Mouse (Mus musculus): ENCODE measurements at regions not wholly inside any gene's neighbourhood (a gene's known extent, or its start where the extent isn't known, plus 50 kb on each side); places are given as distances from the start of the nearest gene placed in this dataset.

DNA sequence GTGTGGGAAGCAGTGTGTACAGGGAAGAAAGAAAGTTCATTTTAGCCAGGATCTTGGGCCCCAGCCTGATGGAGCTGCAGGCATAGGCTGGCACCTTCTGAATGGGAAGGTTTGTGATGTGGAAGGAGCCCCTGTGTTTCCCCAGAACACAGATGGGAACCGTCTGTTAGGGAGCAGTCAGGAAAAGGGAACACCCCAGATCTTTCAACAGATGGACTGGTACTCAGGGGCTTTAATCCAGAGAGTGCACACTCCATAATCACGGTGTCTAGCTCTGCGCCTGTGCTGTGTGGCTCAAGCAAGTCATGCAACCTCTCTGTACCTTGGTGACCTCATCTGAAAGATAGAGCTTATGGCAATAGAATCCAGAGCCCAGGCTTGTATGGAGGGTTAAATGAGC is 109.6 kb downstream of the Efnb1 start:
- WGBS: 72% methylated on average over 3 of the region's 3 CpGs
- ATAC-seq: peak; percentile 36; the same call in 1 of the 2 replicates
- no peaks in the 10 kb centered on the region for H3K36me3 ChIP-seq (ENCODE audit: insufficient read depth)
- no peaks in the 10 kb centered on the region for H3K4me1 ChIP-seq (ENCODE audit: insufficient read depth)
- no peak overlapping the region for H3K9ac ChIP-seq
- no peak overlapping the region for H3K4me3 ChIP-seq (ENCODE audit: low read depth, low read length)
- no peak overlapping the region for H3K4me2 ChIP-seq (ENCODE audit: low read depth)
- TF ChIP-seq CTCF (IDR thresholded peaks at IDR 0.05; ENCODE audit: low read depth): no peak
- H3K27ac ChIP-seq (ENCODE audit: low read depth, low read length): no peak overlapping the region
- no peaks in the 10 kb centered on the region for H3K9me3 ChIP-seq (ENCODE audit: low read length)
- no peak for DNase-seq
- H3K27me3 ChIP-seq (ENCODE audit: insufficient read depth, low read length): no peaks in the 10 kb centered on the region

DNA sequence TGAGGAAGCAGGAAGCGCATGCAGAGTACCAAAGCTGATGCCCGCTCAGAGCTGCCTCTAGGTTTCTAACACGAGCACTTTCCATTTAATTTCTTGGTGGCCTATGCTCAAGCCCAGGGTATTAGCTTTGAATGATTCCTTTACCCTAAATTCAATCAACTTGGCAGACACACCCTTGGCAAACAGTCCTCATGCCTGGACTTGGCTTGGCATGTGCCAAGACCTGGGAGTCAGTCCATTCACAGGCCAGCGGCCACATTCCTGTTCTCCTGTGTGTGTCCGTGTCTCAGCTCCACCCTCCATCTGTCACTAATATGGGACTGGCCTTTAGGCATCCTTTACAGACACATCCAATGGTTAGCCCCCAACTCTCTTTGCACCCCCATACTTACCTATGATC is 107.3 kb downstream of the Efnb1 start:
- H3K4me1 ChIP-seq (ENCODE audit: insufficient read depth): no peaks in the 10 kb centered on the region
- H3K4me3 ChIP-seq (ENCODE audit: low read depth, low read length): no peak overlapping the region
- no peak overlapping the region for H3K27ac ChIP-seq (ENCODE audit: low read depth, low read length)
- no peaks in the 10 kb centered on the region for H3K36me3 ChIP-seq (ENCODE audit: insufficient read depth)
- no peak for TF ChIP-seq CTCF (IDR thresholded peaks at IDR 0.05; ENCODE audit: low read depth)
- no peak overlapping the region for H3K4me2 ChIP-seq (ENCODE audit: low read depth)
- no peaks in the 10 kb centered on the region for H3K9me3 ChIP-seq (ENCODE audit: low read length)
- 83% methylated on average over 5 of the region's 5 CpGs for WGBS
- DNase-seq (no peak), ATAC-seq (no peak)
- no peak overlapping the region for H3K9ac ChIP-seq
- no peaks in the 10 kb centered on the region for H3K27me3 ChIP-seq (ENCODE audit: insufficient read depth, low read length)

DNA sequence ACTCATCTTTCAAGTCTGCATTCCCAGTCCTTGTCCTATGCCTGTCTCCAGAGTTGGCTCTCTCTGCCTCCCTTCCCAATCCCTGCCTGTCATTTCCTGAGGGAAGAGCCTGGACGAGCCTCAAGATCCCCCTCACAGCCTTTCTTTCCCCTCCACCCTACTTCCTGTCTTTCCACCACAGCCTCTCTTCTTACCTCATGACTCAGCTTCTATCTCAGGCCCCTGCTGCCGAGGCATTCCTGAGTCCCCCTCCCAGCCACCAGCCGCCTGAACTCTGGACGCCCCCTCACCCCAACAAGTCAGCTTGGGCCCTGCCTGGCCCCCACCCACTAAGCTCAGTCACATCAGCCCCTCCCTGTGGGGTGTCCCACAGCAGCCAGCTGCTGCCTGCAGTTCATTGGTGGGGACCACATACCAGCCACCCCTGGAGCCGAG is 105.8 kb downstream of the Efnb1 start:
- H3K27me3 ChIP-seq (ENCODE audit: insufficient read depth, low read length): no peaks in the 10 kb centered on the region
- ATAC-seq: no peak
- no peaks in the 10 kb centered on the region for H3K4me1 ChIP-seq (ENCODE audit: insufficient read depth)
- H3K4me3 ChIP-seq (ENCODE audit: low read depth, low read length): no peak overlapping the region
- 73% methylated on average over 5 of the region's 5 CpGs for WGBS
- no peak for TF ChIP-seq CTCF (IDR thresholded peaks at IDR 0.05; ENCODE audit: low read depth)
- H3K27ac ChIP-seq (ENCODE audit: low read depth, low read length): no peak overlapping the region
- H3K9me3 ChIP-seq (ENCODE audit: low read length): no peaks in the 10 kb centered on the region
- no peak overlapping the region for H3K9ac ChIP-seq
- no peak overlapping the region for H3K4me2 ChIP-seq (ENCODE audit: low read depth)
- DNase-seq: no peak
- no peaks in the 10 kb centered on the region for H3K36me3 ChIP-seq (ENCODE audit: insufficient read depth)

DNA sequence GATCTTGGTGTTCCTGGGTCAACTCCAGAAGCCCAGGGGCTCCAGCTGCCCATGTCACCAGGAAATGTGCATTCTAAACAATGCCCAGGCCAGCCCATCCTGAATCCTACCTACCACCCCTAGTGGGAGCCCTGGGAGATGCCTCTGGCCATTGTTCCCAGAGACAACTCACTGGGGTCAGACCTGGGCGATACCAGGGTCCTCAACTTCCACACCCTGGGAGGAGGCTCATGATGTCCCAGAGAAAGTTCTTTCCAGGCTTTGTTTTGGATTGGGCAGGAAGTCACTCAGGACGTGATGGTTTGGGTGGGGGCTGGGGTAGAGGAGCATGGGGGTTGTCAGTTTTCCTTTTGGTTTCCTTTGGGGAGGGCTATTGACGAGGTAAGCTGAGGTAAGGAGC is 97.1 kb downstream of the Efnb1 start:
- 71% methylated on average over 3 of the region's 3 CpGs for WGBS
- ATAC-seq (no peak), DNase-seq (no peak)
- no peaks in the 10 kb centered on the region for H3K9me3 ChIP-seq (ENCODE audit: low read length)
- H3K4me3 ChIP-seq (ENCODE audit: low read depth, low read length): no peak overlapping the region
- no peaks in the 10 kb centered on the region for H3K4me1 ChIP-seq (ENCODE audit: insufficient read depth)
- H3K36me3 ChIP-seq (ENCODE audit: insufficient read depth): no peaks in the 10 kb centered on the region
- no peaks in the 10 kb centered on the region for H3K27me3 ChIP-seq (ENCODE audit: insufficient read depth, low read length)
- no peak overlapping the region for H3K4me2 ChIP-seq (ENCODE audit: low read depth)
- no peak overlapping the region for H3K9ac ChIP-seq
- no peak for TF ChIP-seq CTCF (IDR thresholded peaks at IDR 0.05; ENCODE audit: low read depth)
- no peak overlapping the region for H3K27ac ChIP-seq (ENCODE audit: low read depth, low read length)

DNA sequence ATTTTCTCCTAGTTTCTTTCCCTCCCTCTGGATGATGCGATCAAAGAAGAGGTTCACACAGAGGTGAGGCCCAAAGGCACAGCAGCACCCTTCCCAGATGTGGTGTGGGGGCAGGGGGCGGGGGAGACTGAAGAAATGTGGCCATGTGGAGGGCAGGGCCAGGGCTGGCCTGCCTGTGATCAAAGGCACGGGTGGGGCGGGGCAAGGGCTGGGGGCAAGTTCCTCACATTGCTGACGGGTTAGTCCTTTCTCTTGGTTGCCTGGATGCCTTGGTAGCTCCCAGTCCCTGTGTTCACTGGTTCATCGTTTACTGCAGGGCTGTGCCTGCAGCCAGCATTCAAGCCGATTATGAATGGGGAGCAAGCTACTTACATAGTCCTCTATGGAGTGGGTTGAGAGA is 96.4 kb downstream of the Efnb1 start:
- no peaks in the 10 kb centered on the region for H3K27me3 ChIP-seq (ENCODE audit: insufficient read depth, low read length)
- no peak for ATAC-seq
- H3K4me3 ChIP-seq (ENCODE audit: low read depth, low read length): no peak overlapping the region
- 49% methylated on average over 7 of the region's 7 CpGs for WGBS
- no peak overlapping the region for H3K4me2 ChIP-seq (ENCODE audit: low read depth)
- H3K27ac ChIP-seq (ENCODE audit: low read depth, low read length): no peak overlapping the region
- no peak overlapping the region for H3K9ac ChIP-seq
- no peak for TF ChIP-seq CTCF (IDR thresholded peaks at IDR 0.05; ENCODE audit: low read depth)
- H3K36me3 ChIP-seq (ENCODE audit: insufficient read depth): no peaks in the 10 kb centered on the region
- H3K4me1 ChIP-seq (ENCODE audit: insufficient read depth): no peaks in the 10 kb centered on the region
- H3K9me3 ChIP-seq (ENCODE audit: low read length): no peaks in the 10 kb centered on the region
- DNase-seq: no peak

DNA sequence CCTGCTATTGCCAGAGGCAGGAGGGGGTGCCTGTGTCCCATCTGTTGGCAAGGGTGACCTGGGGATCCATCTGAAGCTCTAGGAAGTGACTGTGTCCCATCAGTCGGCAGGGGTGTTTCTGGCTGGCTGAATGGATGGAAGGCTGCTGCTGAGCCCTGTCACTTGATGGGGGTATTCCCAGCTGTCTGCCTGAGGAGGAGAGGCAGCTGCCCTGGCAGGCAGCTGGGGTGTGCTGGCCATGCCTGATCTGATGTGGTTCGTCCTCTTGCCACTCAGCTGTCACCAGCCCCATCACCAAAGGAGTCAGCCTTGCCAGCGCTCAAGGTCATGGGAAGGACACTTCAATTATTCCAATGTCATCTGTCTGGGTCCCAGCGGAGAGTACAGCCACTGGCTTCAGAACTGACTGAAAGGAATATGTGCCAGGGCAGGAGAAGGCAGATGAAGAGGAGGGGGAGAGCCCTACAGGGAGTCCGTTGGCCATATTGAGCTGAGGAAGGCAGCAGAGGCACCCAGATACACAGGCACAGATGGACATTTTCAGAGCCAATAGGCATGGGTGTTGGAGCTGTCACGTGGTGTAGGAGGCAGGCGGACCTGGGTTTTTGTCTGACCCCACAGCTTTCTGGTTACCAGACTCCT is 89.3 kb downstream of the Efnb1 start:
- 59% methylated on average over 7 of the region's 7 CpGs for WGBS
- DNase-seq: no peak
- H3K9me3 ChIP-seq (ENCODE audit: low read length): no peaks in the 10 kb centered on the region

DNA sequence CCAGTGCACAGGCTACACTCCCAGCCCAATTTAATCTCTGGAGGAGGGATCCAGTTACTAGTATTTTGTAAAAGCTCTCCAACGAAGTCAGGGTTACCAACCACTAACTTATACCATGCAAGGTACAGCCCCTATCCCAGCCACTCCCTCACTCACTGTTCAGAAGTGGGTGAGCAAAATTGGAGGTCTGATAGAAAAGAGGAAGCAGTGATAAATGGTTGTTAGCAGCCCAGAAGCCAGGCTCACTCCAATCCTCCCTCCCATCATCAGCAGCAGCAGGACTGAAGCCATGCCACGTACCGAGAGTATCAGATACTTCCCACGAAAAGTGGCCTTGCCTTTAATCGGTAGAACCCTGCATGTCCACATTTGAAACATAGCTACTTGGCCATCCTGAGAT is 86.1 kb downstream of the Efnb1 start:
- Histone ChIP-seq H3K4me2 (ENCODE audit: low read depth) (no peak overlapping the region), H3K36me3 (ENCODE audit: insufficient read depth) (no peaks in the 10 kb centered on the region), H3K4me3 (ENCODE audit: low read depth, low read length) (no peak overlapping the region), H3K4me1 (ENCODE audit: insufficient read depth) (no peaks in the 10 kb centered on the region), H3K9me3 (ENCODE audit: low read length) (no peaks in the 10 kb centered on the region), H3K9ac (no peak overlapping the region), H3K27me3 (ENCODE audit: insufficient read depth, low read length) (no peaks in the 10 kb centered on the region), H3K27ac (ENCODE audit: low read depth, low read length) (no peak overlapping the region)
- WGBS: 72% methylated on average over 5 of the region's 5 CpGs
- TF ChIP-seq CTCF (IDR thresholded peaks at IDR 0.05; ENCODE audit: low read depth): no peak
- DNase-seq: no peak
- ATAC-seq: no peak

More for the DNA sequence above, 89.3 kb downstream of the Efnb1 start:
- Histone ChIP-seq H3K4me2 (ENCODE audit: low read depth) (no peak overlapping the region), H3K9ac (no peak overlapping the region), H3K36me3 (ENCODE audit: insufficient read depth) (no peaks in the 10 kb centered on the region), H3K27me3 (ENCODE audit: insufficient read depth, low read length) (no peaks in the 10 kb centered on the region), H3K4me3 (ENCODE audit: low read depth, low read length) (no peak overlapping the region), H3K4me1 (ENCODE audit: insufficient read depth) (no peaks in the 10 kb centered on the region), H3K27ac (ENCODE audit: low read depth, low read length) (no peak overlapping the region)
- TF ChIP-seq CTCF (IDR thresholded peaks at IDR 0.05; ENCODE audit: low read depth): no peak
- peak; percentile 71 for ATAC-seq

Measured in forebrain, postnatal 0 days (tissue).